Mouse (Mus musculus): ENCODE measurements around the gene Ssu2. TPM values are rescaled to one million over a fixed set of nuclear protein-coding genes. Genes with fewer than 3 reads are reported as not detected.
A peak's percentile ranks its signal among the peaks of the same experiment; 100 is the strongest.

Gene Ssu2
- polyA plus RNA-seq, 1 experiment from 2014 or later = 0.23 TPM

GRCm38 (mm10) chr6:112382990-112383685 lies 4.7 kb downstream of the Ssu2 start:
- Histone ChIP-seq H3K9ac (replicated peaks) (no peak overlapping the region), H3K36me3 (no peaks in the 10 kb centered on the region), H3K27me3 (no peaks in the 10 kb centered on the region), H3K4me2 (replicated peaks) (no peak overlapping the region), H3K4me3 (replicated peaks) (no peak overlapping the region), H3K4me1 (replicated peaks) (0 out of 2 replicates have a peak, but pooled peaks cover 4% of the 10 kb centered on the region), H3K9me3 (no peaks in the 10 kb centered on the region), H3K27ac (no peak overlapping the region)
- peak; percentile 68 for ATAC-seq
- 71% methylated on average over 8 of the region's 8 CpGs for WGBS

DNA sequence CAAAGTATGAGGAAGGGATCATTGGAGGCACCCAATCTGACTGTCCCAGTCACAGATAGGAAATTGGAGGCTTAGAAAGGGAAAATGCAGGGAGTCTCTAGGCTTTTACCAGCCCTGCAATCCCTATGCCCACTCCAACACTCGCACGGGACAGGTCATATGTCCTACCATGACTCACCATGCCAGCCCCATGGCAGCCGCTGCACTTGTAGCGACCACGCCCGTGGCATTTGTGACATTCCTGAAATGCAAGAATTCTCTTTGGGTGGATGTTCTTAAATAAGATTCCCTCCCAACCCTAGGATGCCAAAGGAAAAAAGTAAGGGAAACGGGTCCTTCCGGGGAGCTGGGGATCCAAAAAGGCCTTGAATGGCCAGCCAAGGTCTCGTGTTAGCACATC lies 8.8 kb downstream of the Ssu2 start:
- no peaks in the 10 kb centered on the region for H3K36me3 ChIP-seq
- H3K27me3 ChIP-seq = no peaks in the 10 kb centered on the region
- no peak overlapping the region for H3K4me3 ChIP-seq (replicated peaks)
- ATAC-seq = no peak
- H3K9me3 ChIP-seq = no peaks in the 10 kb centered on the region
- H3K9ac ChIP-seq (replicated peaks) = no peak overlapping the region
- 93% methylated on average over 9 of the region's 9 CpGs for WGBS
- no peak overlapping the region for H3K4me2 ChIP-seq (replicated peaks)
- no peak overlapping the region for H3K27ac ChIP-seq
- 0 out of 2 replicates have a peak, but pooled peaks cover 4% of the 10 kb centered on the region for H3K4me1 ChIP-seq (replicated peaks)

DNA sequence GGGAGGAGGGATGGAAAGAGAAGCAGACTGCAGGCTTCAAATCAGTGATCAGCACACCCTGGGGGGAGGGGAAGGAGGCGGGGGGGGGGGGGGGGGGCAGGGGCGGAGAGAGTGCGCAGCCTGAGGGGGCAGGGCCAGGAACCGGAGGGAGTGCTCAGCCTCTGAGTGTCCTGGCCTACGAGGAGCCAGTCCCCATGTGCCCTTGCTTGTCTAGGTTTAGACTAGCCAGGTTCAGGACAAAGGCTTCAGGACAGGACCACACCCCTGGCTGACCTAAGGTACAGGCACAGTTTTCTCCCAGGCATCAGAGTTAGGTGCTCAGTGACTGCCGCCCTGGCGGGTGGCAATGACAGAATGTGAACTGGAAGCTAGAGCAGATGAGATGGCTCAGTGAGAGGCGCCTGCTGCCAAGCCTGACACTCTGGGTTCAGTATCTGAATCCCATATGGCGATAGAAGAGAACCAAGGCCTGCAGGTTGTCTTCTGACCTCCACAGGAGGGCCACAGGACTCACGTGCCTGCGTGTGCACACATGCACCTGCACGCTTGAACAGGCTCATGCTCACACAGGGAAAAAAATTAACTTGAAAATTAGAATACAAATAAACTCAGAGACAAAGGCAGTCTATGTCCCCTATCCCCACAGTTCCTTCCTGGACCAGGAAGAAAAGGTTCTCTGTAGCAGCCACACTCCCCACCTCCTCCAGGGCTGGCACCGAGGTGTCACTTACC lies 12.0 kb downstream of the Ssu2 start:
- H3K9me3 ChIP-seq = no peaks in the 10 kb centered on the region

DNA sequence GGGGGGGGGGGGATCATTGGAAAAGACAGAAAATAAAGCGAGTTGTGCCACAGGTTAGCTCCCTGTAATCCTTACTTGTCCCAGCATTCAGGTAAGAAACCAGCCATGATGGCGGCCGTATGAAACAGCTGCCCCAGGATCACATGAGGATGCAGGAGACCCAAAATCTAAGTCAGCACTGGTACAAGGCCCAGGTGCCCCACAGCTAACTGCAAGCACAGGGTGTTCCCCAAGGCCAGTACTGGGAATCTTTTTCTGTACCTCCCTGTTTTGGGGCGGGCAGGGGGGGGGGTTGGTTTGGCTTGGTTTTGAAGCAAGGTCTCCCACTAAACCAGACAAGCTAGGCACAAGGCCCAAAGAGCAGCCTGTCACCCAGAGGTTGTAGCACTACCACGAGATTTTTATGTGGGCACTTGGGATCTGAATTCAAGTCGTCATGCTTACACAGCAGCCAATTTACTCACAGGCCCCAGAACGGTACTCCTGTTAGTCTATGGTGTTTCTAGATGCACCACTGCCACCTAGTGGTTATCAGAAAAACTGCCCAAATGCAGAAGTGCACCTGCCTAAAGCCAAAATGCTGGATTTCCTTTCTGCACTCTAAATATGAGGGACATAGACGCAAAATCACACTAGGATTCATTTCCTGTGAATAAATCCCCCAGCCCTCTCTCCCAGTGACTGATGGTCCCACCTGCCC lies 13.8 kb downstream of the Ssu2 start:
- Histone ChIP-seq H3K27ac (no peak overlapping the region), H3K36me3 (no peaks in the 10 kb centered on the region), H3K4me3 (replicated peaks) (no peak overlapping the region), H3K4me1 (replicated peaks) (no peaks in the 10 kb centered on the region), H3K4me2 (replicated peaks) (no peak overlapping the region), H3K9me3 (no peaks in the 10 kb centered on the region), H3K27me3 (no peaks in the 10 kb centered on the region), H3K9ac (replicated peaks) (no peak overlapping the region)
- WGBS = 40% methylated on average over 8 of the region's 8 CpGs
- ATAC-seq = peak; percentile 73

More for the DNA sequence above, 12.0 kb downstream of the Ssu2 start:
- no peaks in the 10 kb centered on the region for H3K4me1 ChIP-seq (replicated peaks)
- no peak overlapping the region for H3K4me2 ChIP-seq (replicated peaks)
- WGBS = 75% methylated on average over 9 of the region's 13 CpGs
- peak; percentile 55; the same call in 1 of the 2 replicates for ATAC-seq
- H3K27me3 ChIP-seq = no peaks in the 10 kb centered on the region
- no peak overlapping the region for H3K9ac ChIP-seq (replicated peaks)
- no peak overlapping the region for H3K27ac ChIP-seq
- H3K36me3 ChIP-seq = no peaks in the 10 kb centered on the region
- H3K4me3 ChIP-seq (replicated peaks) = no peak overlapping the region

GRCm38 (mm10) chr6:112365294-112365693 lies 22.5 kb downstream of the Ssu2 start:
- Histone ChIP-seq H3K36me3 (no peaks in the 10 kb centered on the region), H3K9ac (replicated peaks) (no peak overlapping the region), H3K4me1 (replicated peaks) (no peaks in the 10 kb centered on the region), H3K4me3 (replicated peaks) (no peak overlapping the region), H3K27ac (no peak overlapping the region), H3K9me3 (no peaks in the 10 kb centered on the region), H3K4me2 (replicated peaks) (no peak overlapping the region), H3K27me3 (no peaks in the 10 kb centered on the region)
- 77% methylated on average over 10 of the region's 10 CpGs for WGBS
- no peak for ATAC-seq

DNA sequence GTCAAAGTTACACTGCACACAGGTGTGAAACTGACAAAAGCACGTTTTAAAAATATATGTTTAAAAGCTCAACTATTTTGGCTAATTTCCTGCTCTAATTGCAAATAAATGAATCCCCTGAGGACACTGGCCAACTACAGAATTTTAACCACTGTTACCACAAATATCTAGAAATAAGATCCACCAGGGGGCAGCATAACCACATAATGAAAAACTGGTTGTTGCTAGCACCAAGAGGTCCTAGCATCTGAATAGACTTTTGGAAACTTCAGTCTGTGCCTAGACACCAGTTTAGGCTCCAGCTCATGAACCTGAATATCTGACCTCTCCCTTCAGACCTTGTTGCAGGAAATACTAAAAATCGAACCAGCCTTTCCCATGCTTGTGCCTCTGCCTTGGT lies 23.2 kb downstream of the Ssu2 start:
- no peak for ATAC-seq

DNA sequence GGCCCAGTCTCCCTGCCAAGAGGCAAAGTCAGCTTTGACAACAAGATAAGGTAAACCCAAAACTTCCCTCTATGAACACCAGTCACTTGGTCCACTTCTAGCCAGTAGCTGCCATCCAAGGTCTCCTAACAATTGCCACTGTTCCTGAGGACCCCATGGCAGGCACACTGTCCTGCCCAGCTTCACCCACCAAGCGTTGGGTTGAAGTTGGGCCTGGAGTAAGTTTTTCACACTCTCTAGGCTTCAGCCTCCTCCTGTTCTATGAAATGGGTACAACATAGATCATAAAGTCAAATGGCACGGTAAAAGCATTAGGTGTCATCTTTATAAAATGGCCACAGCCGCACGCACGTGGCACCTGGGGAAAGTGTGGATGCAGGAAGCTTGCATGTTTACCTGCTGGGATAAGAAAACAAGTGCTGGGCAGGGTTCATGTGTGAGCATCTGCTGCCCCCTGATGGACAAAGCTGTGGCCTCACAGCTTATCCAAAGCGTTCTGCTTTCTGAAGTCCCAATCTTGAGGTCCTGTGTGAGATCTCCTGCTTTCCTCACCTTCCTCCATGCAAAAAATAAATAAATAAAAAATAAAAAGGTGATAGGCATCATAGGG lies 25.4 kb downstream of the Ssu2 start:
- ATAC-seq = peak; percentile 80
- 49% methylated on average over 6 of the region's 6 CpGs for WGBS
- Histone ChIP-seq H3K36me3 (no peaks in the 10 kb centered on the region), H3K4me2 (replicated peaks) (no peak overlapping the region), H3K4me1 (replicated peaks) (no peaks in the 10 kb centered on the region), H3K9me3 (no peaks in the 10 kb centered on the region), H3K9ac (replicated peaks) (no peak overlapping the region), H3K4me3 (replicated peaks) (no peak overlapping the region), H3K27me3 (no peaks in the 10 kb centered on the region), H3K27ac (no peak overlapping the region)

More for the DNA sequence above, 23.2 kb downstream of the Ssu2 start:
- Histone ChIP-seq H3K4me1 (replicated peaks) (no peaks in the 10 kb centered on the region), H3K9me3 (no peaks in the 10 kb centered on the region), H3K4me3 (replicated peaks) (no peak overlapping the region), H3K4me2 (replicated peaks) (no peak overlapping the region), H3K9ac (replicated peaks) (no peak overlapping the region), H3K27ac (no peak overlapping the region), H3K27me3 (no peaks in the 10 kb centered on the region), H3K36me3 (no peaks in the 10 kb centered on the region)
- 44% methylated on average over 2 of the region's 2 CpGs for WGBS

DNA sequence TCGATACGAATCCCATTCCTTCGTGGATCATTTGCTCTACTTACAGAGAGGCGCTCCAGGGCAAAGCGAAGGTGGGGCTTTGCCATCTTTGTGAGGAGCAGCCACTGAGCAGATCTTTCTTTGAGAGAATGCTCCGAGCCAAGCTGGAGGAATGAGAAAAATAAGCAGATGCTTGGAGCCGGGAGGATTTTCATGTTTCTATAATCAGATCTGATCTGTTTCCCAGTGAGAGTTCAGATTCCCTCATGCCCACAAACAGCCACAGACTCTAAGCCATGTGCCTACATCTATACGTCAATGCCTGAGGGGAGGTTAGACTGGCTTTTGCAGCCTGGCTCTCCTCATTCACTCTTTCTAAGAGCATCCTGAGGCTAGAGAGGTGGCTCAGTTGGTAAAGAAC lies 27.1 kb downstream of the Ssu2 start:
- ATAC-seq = no peak
- WGBS = 71% methylated on average over 8 of the region's 8 CpGs
- no peaks in the 10 kb centered on the region for H3K9me3 ChIP-seq

GRCm38 (mm10) chr6:112359341-112359740 lies 28.5 kb downstream of the Ssu2 start:
- Histone ChIP-seq H3K4me2 (replicated peaks) (no peak overlapping the region), H3K9ac (replicated peaks) (no peak overlapping the region), H3K4me3 (replicated peaks) (no peak overlapping the region), H3K36me3 (no peaks in the 10 kb centered on the region), H3K9me3 (no peaks in the 10 kb centered on the region), H3K27ac (no peak overlapping the region), H3K27me3 (no peaks in the 10 kb centered on the region), H3K4me1 (replicated peaks) (no peaks in the 10 kb centered on the region)
- WGBS = 94% methylated on average over 1 of the region's 1 CpGs
- ATAC-seq = no peak

More for the DNA sequence above, 27.1 kb downstream of the Ssu2 start:
- no peak overlapping the region for H3K9ac ChIP-seq (replicated peaks)
- no peak overlapping the region for H3K27ac ChIP-seq
- no peak overlapping the region for H3K4me2 ChIP-seq (replicated peaks)
- no peak overlapping the region for H3K4me3 ChIP-seq (replicated peaks)
- H3K27me3 ChIP-seq = no peaks in the 10 kb centered on the region
- no peaks in the 10 kb centered on the region for H3K36me3 ChIP-seq
- no peaks in the 10 kb centered on the region for H3K4me1 ChIP-seq (replicated peaks)

DNA sequence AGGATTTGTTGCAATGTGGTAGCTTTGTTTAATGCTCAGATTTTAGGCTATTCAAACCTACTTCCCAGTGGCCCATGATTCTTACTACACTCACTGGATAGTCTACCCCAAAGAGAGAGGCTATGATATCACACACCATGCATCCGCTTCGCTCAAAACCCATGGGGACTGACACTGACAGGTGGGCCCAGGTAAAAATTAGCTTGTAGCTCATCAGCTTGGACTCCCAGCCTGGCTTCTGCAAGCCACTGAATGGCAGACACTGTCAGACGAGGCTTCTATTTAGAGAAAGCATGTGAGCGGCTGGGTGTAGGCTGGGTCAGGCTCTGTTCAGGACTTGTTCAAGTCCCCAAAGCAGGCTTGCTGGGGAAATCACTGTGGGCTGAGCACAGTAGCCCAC lies 37.4 kb downstream of the Ssu2 start:
- H3K27me3 ChIP-seq = no peaks in the 10 kb centered on the region
- no peaks in the 10 kb centered on the region for H3K4me1 ChIP-seq (replicated peaks)
- H3K27ac ChIP-seq = no peak overlapping the region
- no peak overlapping the region for H3K4me3 ChIP-seq (replicated peaks)
- no peaks in the 10 kb centered on the region for H3K9me3 ChIP-seq
- no peak overlapping the region for H3K9ac ChIP-seq (replicated peaks)
- WGBS = 93% methylated on average over 4 of the region's 4 CpGs
- ATAC-seq = no peak
- no peak overlapping the region for H3K4me2 ChIP-seq (replicated peaks)
- no peaks in the 10 kb centered on the region for H3K36me3 ChIP-seq

DNA sequence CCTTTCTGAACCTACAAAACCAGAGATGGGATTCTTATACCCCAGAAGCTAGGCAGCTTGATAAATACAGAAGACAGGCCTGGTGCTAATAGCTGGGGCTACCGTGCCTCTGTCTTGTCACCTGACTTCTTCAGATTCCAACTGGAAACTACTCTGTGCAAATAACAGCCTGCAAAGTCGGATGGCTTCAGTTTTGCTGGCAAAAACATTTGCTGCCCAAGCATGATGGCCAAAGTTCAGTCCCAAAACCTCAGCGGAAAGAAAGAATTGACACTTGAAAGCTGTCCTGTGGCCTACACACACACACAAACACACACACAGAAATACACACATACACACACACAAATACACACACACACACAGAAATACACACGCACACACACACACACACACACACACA lies 48.8 kb downstream of the Ssu2 start:
- Histone ChIP-seq H3K4me1 (replicated peaks) (no peaks in the 10 kb centered on the region), H3K9ac (replicated peaks) (no peak overlapping the region), H3K4me2 (replicated peaks) (no peak overlapping the region), H3K9me3 (no peaks in the 10 kb centered on the region), H3K36me3 (no peaks in the 10 kb centered on the region), H3K27ac (no peak overlapping the region), H3K27me3 (no peaks in the 10 kb centered on the region), H3K4me3 (replicated peaks) (no peak overlapping the region)
- 90% methylated on average over 4 of the region's 4 CpGs for WGBS
- ATAC-seq = no peak

GRCm38 (mm10) chr6:112337667-112338066 lies 50.2 kb downstream of the Ssu2 start:
- Histone ChIP-seq H3K27me3 (no peaks in the 10 kb centered on the region), H3K4me1 (replicated peaks) (no peaks in the 10 kb centered on the region), H3K4me3 (replicated peaks) (no peak overlapping the region), H3K4me2 (replicated peaks) (no peak overlapping the region), H3K27ac (no peak overlapping the region), H3K9me3 (no peaks in the 10 kb centered on the region), H3K9ac (replicated peaks) (no peak overlapping the region), H3K36me3 (no peaks in the 10 kb centered on the region)
- WGBS = 90% methylated on average over 6 of the region's 6 CpGs
- ATAC-seq = no peak

Data from midbrain, embryonic 13.5 days (tissue).